Mouse (Mus musculus) left cerebral cortex, postnatal 25 days (tissue): ENCODE data around the gene Pdk2. TPM values are rescaled to one million over a fixed set of nuclear protein-coding genes. Genes with fewer than 3 reads are reported as not detected.
A peak's percentile ranks its signal among the peaks of the same experiment; 100 is the strongest.

Experiments
- DNase-seq, 2 experiments: peaks; one replicate each; pipeline ENCODE4 v3.0.0; 2022; ENCODE audit warnings: low spot score in 2 of 2, mixed read lengths in 1 of 2
- intact Hi-C: fragments of 180-260 bp; cut with DNase I; formaldehyde crosslinking; loops from one replicate; pipeline ENCODE4 v1.15.1; 2025
- total RNA-seq, 2 experiments: library from RNA; stranded (reverse); gene quantifications; 2 replicates each; pipeline ENCODE4 v1.2.3; 2021

The Pdk2 gene
- total RNA-seq: 10 to 100 TPM; 87.3 to 88.7 TPM

DNA sequence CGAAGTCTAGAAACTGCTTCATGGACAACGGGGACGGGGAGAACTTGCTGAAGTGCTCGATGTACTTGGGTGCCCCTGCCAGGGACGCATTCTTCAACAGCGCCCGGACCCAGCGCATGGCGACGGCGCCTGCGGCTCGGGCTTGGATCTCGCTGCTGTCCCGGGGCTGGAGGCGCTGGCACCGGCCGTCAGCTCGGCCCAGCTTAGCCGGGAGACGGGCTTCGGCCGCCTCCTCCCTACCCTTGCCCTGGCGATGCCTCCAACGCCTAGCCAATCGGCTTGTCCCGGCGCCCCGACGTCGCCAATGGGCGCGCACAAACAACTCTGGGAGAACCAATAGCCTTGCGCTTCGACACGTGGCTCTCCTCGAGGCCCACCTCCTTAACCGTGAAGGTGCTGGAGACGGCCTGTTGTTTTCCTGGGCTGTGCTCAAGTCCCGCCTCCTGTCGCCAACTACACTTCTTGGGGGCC, at the start of gene Pdk2:
Gene Pdk2, minus strand, starts transcription at position 216 of the 471 bp plus-strand sequence.
- intact Hi-C loops: loop anchor here (5.0 to 10.0 kb wide), 3 partner anchors 64 to 214 kb away; partner anchors contain the start of genes Col1a1 and Sgca
- DNase-seq: peak; percentile 98 to 99

DNA sequence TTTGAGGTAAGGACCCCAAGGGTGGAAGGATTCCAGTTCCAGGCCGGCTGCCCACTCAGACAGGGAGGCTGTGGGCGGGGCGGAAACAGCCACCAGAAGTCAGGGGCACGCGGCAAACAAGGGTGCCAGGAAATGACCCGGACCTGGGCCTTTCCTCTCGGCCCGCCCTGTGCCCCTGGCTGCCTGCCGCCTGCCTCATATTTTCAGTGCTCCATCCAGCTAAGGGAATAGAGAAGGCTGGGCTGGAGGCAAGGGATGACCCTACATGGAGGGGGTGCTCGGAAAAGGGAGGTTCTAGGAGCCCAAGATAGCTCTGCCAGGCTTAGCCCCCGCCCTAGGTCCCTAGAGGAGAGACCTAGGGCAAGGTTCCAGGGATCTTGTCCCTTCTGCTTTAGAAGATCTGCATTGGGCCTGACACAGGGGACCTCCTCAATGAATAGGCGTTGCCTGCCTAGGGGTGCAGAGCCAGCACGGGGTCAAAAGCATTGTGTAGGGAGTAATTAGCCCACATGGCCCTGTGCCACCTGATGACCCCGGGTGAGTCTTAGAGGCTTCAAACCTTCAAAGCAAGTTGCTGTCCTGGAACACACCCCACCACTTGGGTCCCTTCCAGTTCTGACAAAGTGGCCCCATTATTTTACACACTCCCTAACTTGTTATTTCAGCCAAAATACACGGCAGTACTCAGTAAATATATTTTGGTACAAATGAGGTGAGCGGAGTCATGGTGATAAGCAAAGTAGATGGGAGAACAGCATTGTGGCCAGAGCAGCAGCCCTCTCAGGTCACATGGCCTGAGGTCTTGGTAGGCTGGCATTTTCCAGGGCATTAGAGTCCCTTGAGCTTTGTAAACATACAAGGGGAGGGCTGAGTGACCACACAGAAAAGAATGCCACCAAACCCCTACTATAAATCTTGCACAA, 48.0 kb upstream of the Pdk2 start:
- DNase-seq: no peak
- intact Hi-C loops: no loop called here

DNA sequence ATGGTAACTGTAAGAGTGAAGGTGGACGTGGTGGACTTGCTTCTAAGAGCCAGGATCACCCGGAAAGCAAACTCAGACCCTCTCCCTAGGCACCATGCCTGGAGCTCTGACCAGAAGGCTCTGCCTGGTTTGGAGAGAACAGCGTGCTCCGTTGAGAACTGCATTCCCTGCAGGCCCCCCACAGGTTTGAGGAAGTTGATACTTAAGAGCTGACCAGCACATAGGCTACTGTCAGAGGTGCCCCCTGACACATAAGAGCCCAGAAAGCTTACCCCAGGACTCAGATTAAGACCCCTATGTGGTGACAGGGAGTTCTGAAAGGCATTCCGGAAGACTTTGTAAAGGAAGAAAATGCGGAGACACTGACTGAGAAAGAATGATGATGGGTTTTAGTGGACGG, 47.1 kb upstream of the Pdk2 start:
- DNase-seq: no peak
- intact Hi-C loops: no loop called here

- intact Hi-C loops: no loop called here
- DNase-seq: no peak
Observed at GRCm38 (mm10) chr11:95087301-95088228, 46.4 kb upstream of the Pdk2 start.

DNA sequence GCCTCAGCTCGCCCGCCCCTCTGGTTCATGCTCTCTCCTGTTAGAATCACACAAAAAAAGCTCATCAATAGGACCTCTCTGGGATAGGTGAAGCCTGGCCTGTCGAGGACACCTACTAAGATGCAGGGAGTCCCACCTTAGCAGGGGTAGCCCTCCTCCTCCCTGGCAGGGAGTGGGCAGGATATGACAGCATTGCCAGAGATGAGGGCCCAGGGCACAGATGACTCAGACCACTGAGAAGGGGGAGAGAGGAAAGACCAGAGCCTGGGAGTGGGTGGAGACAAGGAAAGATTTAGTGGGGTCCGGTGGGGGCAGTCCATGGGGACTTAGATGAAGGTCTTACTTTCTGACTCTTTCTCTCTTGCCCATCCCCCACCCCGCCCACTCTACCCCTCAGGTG, 45.1 kb upstream of the Pdk2 start:
- intact Hi-C loops: no loop called here
- no peak for DNase-seq

DNA sequence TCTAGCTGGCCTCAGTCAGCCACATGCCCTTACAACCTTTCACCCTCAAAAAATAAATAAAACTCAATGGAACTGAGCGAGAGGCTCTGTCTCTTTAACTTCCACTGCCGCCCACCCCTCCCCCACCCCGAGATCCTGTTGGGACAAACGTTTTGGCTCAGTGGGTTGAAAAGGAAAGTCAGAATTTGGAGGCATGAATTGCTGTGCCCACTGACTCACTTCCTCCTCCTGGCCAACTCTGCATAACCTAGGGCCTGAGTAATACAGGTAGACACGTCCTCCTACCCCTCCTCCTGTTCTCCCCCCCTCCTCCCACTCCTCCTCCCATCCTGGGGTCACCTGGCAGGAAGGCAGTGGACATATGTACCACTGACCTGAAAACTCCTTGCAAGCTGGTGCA, 44.6 kb upstream of the Pdk2 start:
- no peak for DNase-seq
- intact Hi-C loops: no loop called here

GRCm38 (mm10) chr11:95084811-95085382, 43.7 kb upstream of the Pdk2 start:
- intact Hi-C loops: no loop called here
- no peak for DNase-seq

- intact Hi-C loops: no loop called here
- no peak for DNase-seq
Observed at GRCm38 (mm10) chr11:95084175-95084574, 43.0 kb upstream of the Pdk2 start.

DNA sequence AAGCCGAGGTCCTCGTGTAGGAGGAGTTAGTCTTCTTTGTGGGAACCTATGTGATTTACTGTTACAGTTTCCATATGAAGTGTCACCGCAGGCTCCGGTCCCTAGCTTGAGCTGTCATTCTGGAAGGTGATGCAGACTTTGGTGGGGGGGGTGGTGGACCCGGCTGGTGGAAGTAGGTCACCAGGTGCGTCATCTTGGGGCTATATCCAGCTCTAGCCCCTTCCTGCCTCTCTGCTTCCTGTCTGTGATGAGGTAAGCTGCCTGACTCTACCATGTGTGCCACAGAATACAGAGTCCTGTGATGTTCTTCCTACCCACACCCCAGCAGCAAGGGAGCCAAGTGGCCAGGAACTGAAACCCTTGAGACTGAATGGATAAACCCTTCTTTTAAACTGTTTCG, 41.7 kb upstream of the Pdk2 start:
- intact Hi-C loops: no loop called here
- no peak for DNase-seq

- no peak for DNase-seq
- intact Hi-C loops: no loop called here
Observed at GRCm38 (mm10) chr11:95080783-95081182, 39.6 kb upstream of the Pdk2 start.

DNA sequence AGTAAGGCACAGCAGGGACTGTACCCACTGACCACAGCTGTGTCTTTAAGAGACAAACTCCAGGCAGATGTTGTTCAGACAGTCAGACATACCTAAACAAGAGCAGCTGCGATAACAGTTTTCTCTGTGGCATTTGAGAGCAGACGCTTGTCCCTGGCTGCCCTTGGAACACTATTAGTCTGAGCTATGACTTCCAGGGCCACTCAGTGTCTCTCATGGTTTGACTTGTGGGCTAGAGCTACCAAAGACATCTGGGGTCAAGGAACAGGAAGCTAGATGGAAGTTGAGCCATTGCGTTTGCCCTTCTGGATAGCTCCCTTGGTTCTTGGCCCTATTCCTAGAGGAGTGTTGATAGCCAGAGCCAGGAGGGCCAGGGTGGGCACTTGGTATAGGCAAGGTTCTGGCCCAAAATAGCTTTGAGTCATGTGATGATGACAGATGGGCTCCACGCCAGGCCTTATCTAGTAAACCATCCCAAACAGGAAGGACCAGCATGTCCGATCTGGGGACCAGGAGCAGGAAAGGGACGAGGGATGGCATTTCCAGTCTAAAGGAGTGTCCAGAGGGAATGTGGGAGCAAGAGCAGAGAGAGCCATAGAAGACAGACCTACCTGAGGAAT, 38.2 kb upstream of the Pdk2 start:
- DNase-seq: no peak
- intact Hi-C loops: no loop called here

- intact Hi-C loops: loop anchor here (2.0 kb wide), 1 partner anchor 29 kb away; no protein-coding TSS in a partner anchor
- no peak for DNase-seq
Observed at GRCm38 (mm10) chr11:95077956-95078355, 36.8 kb upstream of the Pdk2 start.

- peak; percentile 58 to 61 for DNase-seq
- intact Hi-C loops: loop anchor here (2.0 kb wide), 1 partner anchor 30 kb away; no protein-coding TSS in a partner anchor
Observed at GRCm38 (mm10) chr11:95076536-95077111, 35.5 kb upstream of the Pdk2 start, which contains the start of gene Itga3. Gene Itga3 (minus strand): TSS chr11:95076801.

GRCm38 (mm10) chr11:95076041-95076535, 34.9 kb upstream of the Pdk2 start:
- intact Hi-C loops: loop anchor here (2.0 kb wide), 1 partner anchor 31 kb away; no protein-coding TSS in a partner anchor
- peak; percentile 51 to 62 for DNase-seq

DNA sequence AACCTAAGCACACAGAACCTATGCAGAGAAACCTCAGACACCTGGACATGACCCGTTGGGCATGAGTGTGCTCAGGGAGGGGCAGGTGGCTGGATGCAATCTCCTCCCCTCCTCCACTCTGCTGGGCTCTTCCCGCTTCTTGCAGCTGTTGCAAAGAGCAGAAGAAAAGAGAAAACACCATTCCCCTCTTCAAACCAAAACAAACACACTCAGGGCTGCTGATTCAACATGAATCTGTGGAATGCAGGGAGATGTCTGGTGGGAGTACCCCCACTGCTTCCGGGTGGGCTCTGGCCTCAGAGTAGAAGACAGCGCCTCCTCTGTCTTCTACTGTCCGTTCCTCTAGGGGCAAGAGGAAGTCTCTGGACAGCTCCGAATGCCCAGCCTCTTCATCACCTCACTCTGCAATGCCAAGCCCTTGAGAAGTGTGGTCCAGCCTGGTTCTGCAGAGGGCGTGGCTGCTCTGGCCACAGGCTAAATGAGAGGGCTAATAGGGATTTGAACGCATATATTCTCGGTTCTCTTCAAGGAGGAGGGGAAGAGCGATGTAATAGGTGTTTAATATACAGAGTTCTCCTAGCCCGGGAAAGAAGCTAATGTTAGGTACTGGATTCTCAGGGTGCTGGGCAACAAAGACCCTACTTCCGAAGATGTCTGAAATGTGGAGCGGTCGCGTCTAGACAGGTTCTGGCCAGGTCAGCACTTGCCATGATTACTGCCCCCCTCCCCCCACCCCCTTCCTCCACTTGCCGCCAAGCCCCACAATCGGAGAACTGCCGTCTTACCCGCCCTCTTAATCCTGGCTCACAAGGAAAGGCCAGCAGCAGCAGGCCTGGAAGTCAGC, 34.3 kb upstream of the Pdk2 start:
- DNase-seq: no peak
- intact Hi-C loops: loop anchor here (2.0 kb wide), 1 partner anchor 31 kb away; no protein-coding TSS in a partner anchor

DNA sequence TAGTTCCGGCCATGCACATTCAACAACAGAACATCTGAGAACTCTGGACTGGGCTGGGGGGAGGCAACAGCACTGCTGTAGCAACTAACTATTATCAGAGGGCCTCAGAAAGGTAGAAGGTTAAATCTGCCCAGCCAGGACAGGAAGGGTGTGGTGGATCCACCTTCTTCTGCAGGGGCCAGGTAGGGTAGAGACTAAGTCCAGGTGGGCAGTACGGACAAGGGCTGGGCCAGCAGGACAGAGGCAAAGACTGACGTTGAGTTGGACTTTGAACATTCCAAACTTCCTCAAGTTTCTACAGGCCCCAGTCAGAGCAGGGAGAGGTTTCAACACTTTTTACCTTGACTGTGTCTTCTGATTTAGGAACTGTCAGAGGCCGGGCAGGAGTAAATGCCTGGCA, 33.5 kb upstream of the Pdk2 start:
- intact Hi-C loops: no loop called here
- no peak for DNase-seq

DNA sequence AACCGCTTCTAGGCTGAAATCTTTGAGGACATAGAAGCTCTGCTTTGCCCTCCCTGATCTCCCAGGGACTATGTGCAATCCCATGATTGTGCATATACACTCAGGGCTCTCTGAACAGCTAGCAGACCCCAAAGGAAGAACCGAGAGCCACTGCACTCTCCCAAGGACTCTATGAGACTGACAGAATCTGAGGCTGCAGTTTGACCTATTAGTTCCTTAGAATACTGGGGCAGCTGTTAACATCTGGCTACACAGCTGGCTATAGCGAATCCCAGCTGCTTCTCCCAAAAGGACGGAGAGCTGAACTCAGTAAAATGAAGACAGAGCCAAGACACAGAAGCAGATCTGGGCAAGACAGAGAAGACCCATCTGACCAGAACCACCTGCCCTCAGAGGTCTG, 32.7 kb upstream of the Pdk2 start:
- intact Hi-C loops: no loop called here
- no peak for DNase-seq

DNA sequence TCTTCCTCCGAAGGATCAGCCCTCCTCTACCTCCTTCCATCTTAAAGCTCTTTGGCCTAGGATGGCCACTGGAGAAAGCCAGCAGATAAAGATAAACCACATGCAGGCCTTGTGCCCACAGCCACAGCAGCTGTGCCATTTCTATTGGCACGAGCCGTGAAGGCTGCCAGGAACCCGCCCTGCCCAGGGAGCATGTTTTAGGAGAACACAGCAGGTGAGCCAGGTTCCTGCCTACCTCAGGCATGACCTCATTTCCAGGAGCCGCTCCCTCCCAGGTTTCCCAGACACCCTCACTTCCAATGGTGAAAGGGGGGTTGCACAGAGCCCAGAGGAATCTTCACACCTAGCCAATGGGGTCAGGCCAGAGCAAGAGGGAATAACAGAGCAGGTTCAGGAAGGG, 31.6 kb upstream of the Pdk2 start:
- intact Hi-C loops: no loop called here
- DNase-seq: no peak
